Mouse (Mus musculus): Measurements from ENCODE around the gene DXBay18.
"Not testable (repeated sequence)": the region's sequence is repeated elsewhere in the genome, so short reads cannot be mapped to it uniquely, and the experiment has no call there.

DNA sequence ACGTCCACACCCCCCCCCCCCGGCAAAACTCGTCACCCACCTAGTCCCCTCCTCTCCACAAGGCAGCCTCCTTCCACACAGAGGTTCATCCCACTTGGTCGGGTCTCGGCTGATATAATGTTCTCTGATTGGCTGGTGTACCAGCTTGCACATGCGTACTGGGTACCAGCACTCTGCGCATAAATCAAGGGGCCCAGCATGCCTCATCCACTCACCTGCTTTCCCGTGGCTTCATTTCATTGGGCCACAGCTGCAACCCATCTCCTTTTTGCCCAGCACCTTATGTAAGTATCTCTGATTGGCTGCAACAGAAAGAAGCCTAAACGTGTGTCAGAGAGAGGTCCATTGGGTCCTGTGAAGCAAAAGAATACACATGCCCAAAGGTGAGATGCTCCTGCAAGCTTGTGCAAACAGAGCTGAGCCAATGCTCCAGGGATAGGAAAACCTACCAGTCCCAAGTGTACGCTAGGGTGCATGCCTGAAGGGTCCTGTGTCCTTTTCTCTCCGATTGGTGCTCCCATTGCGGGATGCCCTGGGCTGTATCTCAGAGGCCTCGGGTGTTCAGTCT is 52.2 kb downstream of the DXBay18 start, which contains the start of gene Xlr3a:
- TF ChIP-seq POLR2A (IDR thresholded peaks at IDR 0.05; ENCODE audit: borderline replicate concordance, control insufficient read depth, low read depth, low read length); CTCF (IDR thresholded peaks at IDR 0.05; ENCODE audit: control insufficient read depth, insufficient read depth, low read length): not testable (repeated sequence)
